Mouse (Mus musculus): ENCODE measurements around the gene Zfp879. TPM values are rescaled to one million over a fixed set of nuclear protein-coding genes. Genes with fewer than 3 reads are reported as not detected.

Zfp879 gene
- polyA plus RNA-seq, 1 experiment from 2014 or later, result 0.79 TPM

DNA sequence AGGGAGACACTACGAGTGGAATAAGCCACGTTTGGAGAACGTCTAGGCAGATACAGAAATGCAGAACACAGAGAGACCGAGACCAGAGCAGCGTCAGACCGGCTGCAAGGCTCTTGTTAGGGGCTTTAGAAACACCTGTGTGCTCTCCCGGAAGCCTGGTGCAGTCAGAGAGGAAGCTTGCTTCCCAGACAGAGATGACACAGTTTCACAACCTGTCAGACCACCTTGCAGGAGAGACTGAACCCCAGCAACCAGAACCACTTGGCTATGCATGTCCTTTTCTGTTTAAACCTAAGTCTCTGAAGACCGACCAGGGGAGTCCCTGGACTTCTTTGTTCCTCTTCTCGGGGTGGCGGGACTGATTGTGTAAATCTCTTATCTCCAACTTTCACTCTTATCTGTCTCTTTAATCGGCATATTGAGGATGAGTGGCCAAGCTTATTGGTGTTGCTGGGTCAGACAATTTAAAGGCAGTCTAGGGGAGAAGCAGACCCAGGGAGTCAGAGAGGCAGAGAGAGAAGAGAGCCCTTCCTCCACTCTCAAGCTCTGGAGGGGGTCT lies 8.9 kb upstream of the Zfp879 start, which contains the start of gene Grm6:
Gene Grm6 (plus strand): TSS at position 509 of the 559 bp plus-strand sequence.
- H3K36me3 ChIP-seq (ENCODE audit: control insufficient read depth, insufficient read depth, low read length), result no peaks in the 10 kb centered on the region
- H3K9me3 ChIP-seq (ENCODE audit: control insufficient read depth, low read length), result no peaks in the 10 kb centered on the region
- peaks cover 9% of the 10 kb centered on the region for H3K4me1 ChIP-seq (replicated peaks; ENCODE audit: control insufficient read depth, insufficient read depth, low read length)
- ATAC-seq (replicated peaks; ENCODE audit: low FRiP score) (no peak), DNase-seq (ENCODE audit: low spot score) (no peak)
- 0 out of 2 replicates have a peak within 1 kb of the TSS, but pooled peaks have one; percentile 32 for H3K9ac ChIP-seq (ENCODE audit: low read length)
- no peak within 1 kb of the TSS for H3K27ac ChIP-seq (ENCODE audit: low read depth, low read length)
- WGBS, result 3% methylated on average over 11 of the region's 11 CpGs
- peaks cover 48% of the 10 kb centered on the region for H3K27me3 ChIP-seq (ENCODE audit: control insufficient read depth, insufficient read depth, low read length)
- H3K4me3 ChIP-seq (ENCODE audit: low read depth, low read length), result peak within 1 kb of the TSS; percentile 36
- peak within 1 kb of the TSS; percentile 75 for H3K4me2 ChIP-seq (ENCODE audit: low read depth, low read length, severe bottlenecking)

DNA sequence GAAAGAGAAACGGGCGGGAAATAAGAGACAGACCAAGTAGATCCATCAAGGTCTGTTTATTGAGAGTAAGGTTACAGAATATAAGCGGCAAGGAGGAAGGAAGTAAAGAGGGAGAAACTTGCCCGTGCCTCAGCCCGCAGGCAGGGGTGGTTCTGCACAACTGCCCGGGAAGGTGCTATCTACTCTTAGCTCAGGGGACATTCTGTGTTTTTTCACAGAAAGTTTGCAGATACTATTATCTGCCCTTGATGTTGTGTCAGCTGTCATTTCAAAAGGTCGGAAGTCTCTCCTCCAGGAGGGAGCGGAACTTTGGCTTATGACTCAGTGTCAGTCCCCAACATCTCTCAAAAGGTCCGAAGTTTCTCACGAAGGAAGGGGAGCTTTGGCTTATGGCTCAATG lies 8.0 kb upstream of the Zfp879 start:
- Histone ChIP-seq H3K27me3 (ENCODE audit: control insufficient read depth, insufficient read depth, low read length) (peaks cover 48% of the 10 kb centered on the region), H3K36me3 (ENCODE audit: control insufficient read depth, insufficient read depth, low read length) (no peaks in the 10 kb centered on the region), H3K27ac (ENCODE audit: low read depth, low read length) (no peak overlapping the region), H3K9ac (ENCODE audit: low read length) (no peak overlapping the region), H3K4me3 (ENCODE audit: low read depth, low read length) (no peak overlapping the region), H3K9me3 (ENCODE audit: control insufficient read depth, low read length) (no peaks in the 10 kb centered on the region), H3K4me2 (ENCODE audit: low read depth, low read length, severe bottlenecking) (no peak overlapping the region), H3K4me1 (replicated peaks; ENCODE audit: control insufficient read depth, insufficient read depth, low read length) (peaks cover 9% of the 10 kb centered on the region)
- DNase-seq (ENCODE audit: low spot score) (peak; percentile 29), ATAC-seq (replicated peaks; ENCODE audit: low FRiP score) (no peak)
- WGBS, result 11% methylated on average over 10 of the region's 10 CpGs

DNA sequence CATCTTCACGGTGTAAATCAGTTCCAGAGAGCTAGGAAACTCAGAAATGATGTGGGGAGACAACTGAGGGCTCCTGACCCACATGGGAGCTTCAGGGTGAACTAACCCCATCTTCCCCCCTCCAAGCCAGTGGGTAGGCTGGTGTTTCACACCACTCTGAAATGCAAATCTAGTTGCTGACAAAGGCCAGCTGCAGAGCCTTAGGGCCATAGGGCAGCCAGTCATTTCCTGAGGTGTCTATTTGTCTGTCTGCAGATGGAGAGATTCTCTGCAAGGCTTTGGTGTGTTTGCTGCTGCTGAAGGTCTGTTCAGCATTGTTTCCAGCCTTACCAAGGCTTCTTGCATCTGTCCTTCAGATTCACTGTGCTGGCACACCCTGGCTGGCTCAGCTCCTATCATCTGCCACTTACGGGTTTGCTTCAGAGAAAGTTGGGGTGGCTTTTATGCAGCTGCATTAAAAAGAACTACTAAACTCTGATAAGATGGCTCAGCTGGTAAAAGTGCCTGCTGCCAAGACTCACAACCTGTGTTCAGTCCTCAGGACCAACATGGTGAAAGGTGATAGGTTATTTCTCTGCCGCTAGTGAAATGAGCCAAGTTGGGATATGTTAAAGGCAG lies 7.3 kb upstream of the Zfp879 start:
- Histone ChIP-seq H3K4me1 (replicated peaks; ENCODE audit: control insufficient read depth, insufficient read depth, low read length) (peaks cover 9% of the 10 kb centered on the region), H3K9ac (ENCODE audit: low read length) (no peak overlapping the region)
- ATAC-seq (replicated peaks; ENCODE audit: low FRiP score), result no peak

DNA sequence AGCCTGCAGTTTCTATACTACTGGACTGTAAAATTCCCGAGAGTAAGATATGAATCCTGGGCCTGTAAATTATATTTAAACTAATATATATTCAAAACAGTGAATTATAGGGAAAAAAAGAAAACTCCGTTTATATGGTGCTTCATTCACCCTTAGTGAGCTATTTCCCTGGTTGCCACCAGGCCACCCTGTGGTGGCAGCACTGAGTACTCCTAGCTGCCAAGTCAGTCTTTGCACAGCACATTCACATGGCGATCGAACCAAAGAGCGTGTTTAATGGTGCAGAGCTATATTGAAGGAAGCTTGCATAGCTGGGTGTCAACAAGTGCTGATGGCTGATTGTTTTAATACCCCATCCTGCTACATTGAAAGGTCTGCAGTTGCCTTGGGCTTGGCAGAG lies 5.7 kb upstream of the Zfp879 start:
- Histone ChIP-seq H3K4me2 (ENCODE audit: low read depth, low read length, severe bottlenecking) (no peak overlapping the region), H3K36me3 (ENCODE audit: control insufficient read depth, insufficient read depth, low read length) (no peaks in the 10 kb centered on the region), H3K27me3 (ENCODE audit: control insufficient read depth, insufficient read depth, low read length) (peaks cover 37% of the 10 kb centered on the region), H3K4me3 (ENCODE audit: low read depth, low read length) (no peak overlapping the region), H3K4me1 (replicated peaks; ENCODE audit: control insufficient read depth, insufficient read depth, low read length) (peaks cover 9% of the 10 kb centered on the region), H3K9ac (ENCODE audit: low read length) (no peak overlapping the region), H3K27ac (ENCODE audit: low read depth, low read length) (no peak overlapping the region), H3K9me3 (ENCODE audit: control insufficient read depth, low read length) (no peaks in the 10 kb centered on the region)
- DNase-seq (ENCODE audit: low spot score), result peak; percentile 29
- ATAC-seq (replicated peaks; ENCODE audit: low FRiP score), result no peak
- WGBS, result 74% methylated on average over 5 of the region's 5 CpGs

More for the DNA sequence above, 7.3 kb upstream of the Zfp879 start:
- Histone ChIP-seq H3K4me2 (ENCODE audit: low read depth, low read length, severe bottlenecking) (no peak overlapping the region), H3K27ac (ENCODE audit: low read depth, low read length) (no peak overlapping the region), H3K36me3 (ENCODE audit: control insufficient read depth, insufficient read depth, low read length) (no peaks in the 10 kb centered on the region), H3K27me3 (ENCODE audit: control insufficient read depth, insufficient read depth, low read length) (peaks cover 48% of the 10 kb centered on the region), H3K4me3 (ENCODE audit: low read depth, low read length) (no peak overlapping the region), H3K9me3 (ENCODE audit: control insufficient read depth, low read length) (no peaks in the 10 kb centered on the region)
- peak; percentile 17 for DNase-seq (ENCODE audit: low spot score)
- 57% methylated on average over 3 of the region's 3 CpGs for WGBS

DNA sequence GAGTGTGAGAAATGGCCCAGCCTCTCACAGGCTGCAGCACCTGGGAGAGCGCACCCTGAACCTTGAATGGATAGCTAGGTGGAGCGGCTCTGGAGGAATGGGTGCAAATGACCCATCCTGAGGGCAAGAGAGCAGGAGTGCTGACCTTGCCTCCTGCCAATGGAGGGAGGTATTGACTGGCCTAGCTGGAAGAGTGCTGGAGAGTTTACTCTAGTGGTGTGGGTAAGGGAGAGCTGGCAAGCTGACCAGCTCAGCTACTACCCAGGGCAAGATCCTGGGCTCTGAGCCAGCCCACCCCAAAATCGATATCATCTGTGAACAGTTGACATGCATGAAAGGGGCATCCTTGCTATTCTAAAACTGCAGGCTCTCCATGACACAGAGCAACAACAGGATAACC lies 4.6 kb upstream of the Zfp879 start:
- H3K4me1 ChIP-seq (replicated peaks; ENCODE audit: control insufficient read depth, insufficient read depth, low read length), result peaks cover 5% of the 10 kb centered on the region
- no peak overlapping the region for H3K4me2 ChIP-seq (ENCODE audit: low read depth, low read length, severe bottlenecking)
- H3K9ac ChIP-seq (ENCODE audit: low read length), result no peak overlapping the region
- H3K4me3 ChIP-seq (ENCODE audit: low read depth, low read length), result no peak overlapping the region
- H3K9me3 ChIP-seq (ENCODE audit: control insufficient read depth, low read length), result no peaks in the 10 kb centered on the region
- H3K27me3 ChIP-seq (ENCODE audit: control insufficient read depth, insufficient read depth, low read length), result peaks cover 26% of the 10 kb centered on the region
- WGBS, result 92% methylated on average over 3 of the region's 3 CpGs
- no peaks in the 10 kb centered on the region for H3K36me3 ChIP-seq (ENCODE audit: control insufficient read depth, insufficient read depth, low read length)
- H3K27ac ChIP-seq (ENCODE audit: low read depth, low read length), result no peak overlapping the region
- no peak for DNase-seq (ENCODE audit: low spot score)
- ATAC-seq (replicated peaks; ENCODE audit: low FRiP score), result no peak

DNA sequence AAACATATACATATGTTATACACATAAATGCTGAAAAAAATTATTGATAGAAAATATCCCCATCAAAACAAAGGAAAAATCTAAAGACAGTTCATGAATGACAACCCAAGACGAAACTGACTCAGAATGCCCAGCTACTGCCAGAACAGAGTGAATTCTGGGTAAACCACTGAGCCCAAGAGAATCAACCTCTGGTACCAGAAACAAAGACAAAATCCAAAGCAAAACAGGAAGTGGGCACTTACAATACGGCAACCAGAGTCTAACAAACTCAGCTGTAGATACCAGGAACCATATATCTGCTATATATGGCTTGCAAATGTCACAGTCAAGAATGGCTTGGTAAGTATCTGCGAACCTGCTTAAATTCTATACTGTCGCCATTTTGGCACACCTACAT lies 5.6 kb downstream of the Zfp879 start:
- ATAC-seq (replicated peaks; ENCODE audit: low FRiP score) (no peak), DNase-seq (ENCODE audit: low spot score) (no peak)
- H3K9me3 ChIP-seq (ENCODE audit: control insufficient read depth, low read length), result peaks cover 5% of the 10 kb centered on the region; the same call in 1 of the 2 replicates
- 88% methylated on average over 4 of the region's 4 CpGs for WGBS
- no peaks in the 10 kb centered on the region for H3K4me1 ChIP-seq (replicated peaks; ENCODE audit: control insufficient read depth, insufficient read depth, low read length)
- H3K4me3 ChIP-seq (ENCODE audit: low read depth, low read length), result no peak overlapping the region
- no peaks in the 10 kb centered on the region for H3K27me3 ChIP-seq (ENCODE audit: control insufficient read depth, insufficient read depth, low read length)
- no peak overlapping the region for H3K4me2 ChIP-seq (ENCODE audit: low read depth, low read length, severe bottlenecking)
- H3K9ac ChIP-seq (ENCODE audit: low read length), result no peak overlapping the region
- no peaks in the 10 kb centered on the region for H3K36me3 ChIP-seq (ENCODE audit: control insufficient read depth, insufficient read depth, low read length)
- H3K27ac ChIP-seq (ENCODE audit: low read depth, low read length), result no peak overlapping the region

DNA sequence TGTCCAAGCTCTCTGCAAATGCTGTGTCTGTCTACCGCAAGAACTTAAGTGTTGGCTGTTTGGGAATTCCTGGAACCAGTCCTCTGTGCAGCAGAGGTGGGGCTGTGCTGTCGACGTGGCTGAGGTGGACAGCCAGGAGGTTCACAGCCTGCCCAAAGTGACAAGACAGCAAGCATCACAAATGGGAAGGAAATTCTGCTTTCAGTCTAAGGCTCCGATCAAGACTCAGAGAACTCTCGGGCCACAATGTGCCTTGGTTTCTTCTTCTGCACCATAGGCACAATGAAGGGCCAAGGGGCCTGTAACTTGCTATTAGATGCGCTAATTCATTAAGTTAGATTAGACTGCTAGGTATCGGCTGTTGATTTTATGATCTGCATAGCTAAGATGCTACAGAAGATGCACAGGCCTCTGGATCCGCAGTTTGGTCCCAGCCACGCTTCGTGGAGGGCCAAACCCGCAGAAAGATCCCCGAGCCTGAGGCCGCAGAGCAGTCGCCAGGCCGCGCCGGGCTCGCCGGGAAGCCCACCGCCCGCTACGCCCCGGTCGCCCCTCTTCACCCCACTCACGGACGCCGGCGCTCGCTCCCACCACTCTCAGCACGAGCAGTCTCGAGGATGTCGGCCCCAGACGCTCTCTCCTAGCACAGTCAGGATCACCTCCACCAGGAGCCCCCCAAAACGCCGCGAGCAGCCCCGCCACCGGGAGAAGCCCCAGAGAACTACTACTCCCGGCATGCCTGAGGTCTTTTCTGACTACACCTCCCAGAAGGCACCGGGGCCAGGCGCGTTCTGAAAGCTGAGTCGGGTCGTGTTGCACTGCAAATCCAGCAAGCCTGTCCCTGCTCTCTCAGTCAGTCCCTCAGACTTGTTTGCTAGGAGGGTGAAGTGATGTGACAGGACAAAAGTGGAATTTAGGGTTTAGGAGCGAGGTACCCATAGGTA lies 14.1 kb downstream of the Zfp879 start, which contains the start of gene Zfp354c:
Gene Zfp354c (minus strand): TSS at position 715 of the 944 bp plus-strand sequence.
- WGBS, result 1% methylated on average over 45 of the region's 45 CpGs
- peak within 1 kb of the TSS; percentile 78 for H3K4me3 ChIP-seq (ENCODE audit: low read depth, low read length)
- no peaks in the 10 kb centered on the region for H3K27me3 ChIP-seq (ENCODE audit: control insufficient read depth, insufficient read depth, low read length)
- H3K9ac ChIP-seq (ENCODE audit: low read length), result peak within 1 kb of the TSS; percentile 85
- DNase-seq (ENCODE audit: low spot score), result peak; percentile 93
- peaks cover 4% of the 10 kb centered on the region; the same call in 1 of the 2 replicates for H3K4me1 ChIP-seq (replicated peaks; ENCODE audit: control insufficient read depth, insufficient read depth, low read length)
- no peak within 1 kb of the TSS for H3K27ac ChIP-seq (ENCODE audit: low read depth, low read length)
- ATAC-seq (replicated peaks; ENCODE audit: low FRiP score), result peak; percentile 97
- H3K4me2 ChIP-seq (ENCODE audit: low read depth, low read length, severe bottlenecking), result peak within 1 kb of the TSS; percentile 88
- H3K36me3 ChIP-seq (ENCODE audit: control insufficient read depth, insufficient read depth, low read length), result peaks cover 16% of the 10 kb centered on the region
- no peaks in the 10 kb centered on the region for H3K9me3 ChIP-seq (ENCODE audit: control insufficient read depth, low read length)

DNA sequence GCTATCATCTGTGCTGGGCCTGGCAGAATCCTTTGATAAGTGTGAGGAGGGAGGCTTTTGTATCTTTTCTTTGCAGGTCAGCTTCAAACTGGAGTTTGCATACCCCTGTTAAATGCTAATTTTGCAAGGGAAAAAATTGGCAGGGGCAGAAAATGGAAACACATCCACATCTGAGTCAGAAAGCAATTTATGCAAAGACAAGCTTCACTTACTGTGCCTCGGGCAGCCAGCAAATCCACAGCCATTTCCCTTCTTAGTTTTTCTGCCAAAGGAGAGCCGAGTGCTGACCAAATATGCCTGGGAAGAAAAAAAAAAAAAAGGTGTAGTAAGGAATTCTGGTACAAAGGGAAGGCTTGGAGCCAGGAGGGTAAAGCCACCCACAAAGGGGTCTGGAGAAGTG lies 15.1 kb downstream of the Zfp879 start:
- Histone ChIP-seq H3K27me3 (ENCODE audit: control insufficient read depth, insufficient read depth, low read length) (no peaks in the 10 kb centered on the region), H3K9ac (ENCODE audit: low read length) (peak overlapping the region; percentile 85; the same call in 1 of the 2 replicates), H3K4me3 (ENCODE audit: low read depth, low read length) (peak overlapping the region; percentile 78), H3K36me3 (ENCODE audit: control insufficient read depth, insufficient read depth, low read length) (peaks cover 16% of the 10 kb centered on the region), H3K9me3 (ENCODE audit: control insufficient read depth, low read length) (no peaks in the 10 kb centered on the region), H3K27ac (ENCODE audit: low read depth, low read length) (no peak overlapping the region), H3K4me2 (ENCODE audit: low read depth, low read length, severe bottlenecking) (peak overlapping the region; percentile 88; the same call in 1 of the 2 replicates), H3K4me1 (replicated peaks; ENCODE audit: control insufficient read depth, insufficient read depth, low read length) (peaks cover 4% of the 10 kb centered on the region; the same call in 1 of the 2 replicates)
- DNase-seq (ENCODE audit: low spot score), result no peak
- no peak for ATAC-seq (replicated peaks; ENCODE audit: low FRiP score)
- 79% methylated on average over 2 of the region's 2 CpGs for WGBS
